In genomic region chr5:140731040-140731797, GRCm38 (mm10) we compare ENCODE assay signal across 25 mouse cellular contexts. TPM values are rescaled to one million over a fixed set of nuclear protein-coding genes. Genes with fewer than 3 reads are reported as not detected.
DNase-seq lines count a peak whose midpoint lies in the region; ATAC-seq and TF ChIP-seq lines count a peak whose summit lies in the region.
"Had no signal": no experiment of that assay in that cellular context is flagged by ENCODE, and none has a peak within 500 bp of the region (broad histone marks: within the 10 kb centered on the region; RNA-seq: fewer than 3 reads in every experiment).

No protein-coding gene starts in this region.

- no peak overlapping the region for H3K4me2 ChIP-seq in lung, postnatal 0 days (replicated peaks; ENCODE audit: low read depth, low read length)
- no peak overlapping the region for H3K4me2 ChIP-seq in midbrain, embryonic 11.5 days
- H3K4me2 ChIP-seq: embryonic facial prominence, embryonic 12.5 days; hindbrain, embryonic 13.5 days; limb, embryonic 12.5 days; midbrain, embryonic 13.5 days; neural tube, embryonic 15.5 days had no signal

- no peak for TF ChIP-seq EP300 in lung, postnatal 0 days (IDR thresholded peaks at IDR 0.05)

- WGBS in lung, postnatal 0 days, result 76% methylated on average over 11 of the region's 11 CpGs
- WGBS in small intestine, adult 2 months, result 80% methylated on average over 11 of the region's 11 CpGs
- WGBS in midbrain, embryonic 11.5 days, result 85% methylated on average over 11 of the region's 11 CpGs

- H3K4me1 ChIP-seq in lung, postnatal 0 days (ENCODE audit: insufficient read depth, low read depth, low read length), result peaks cover 5% of the 10 kb centered on the region; the same call in 1 of the 2 replicates
- H3K4me1 ChIP-seq in G1E (ENCODE audit: insufficient read depth, low read depth, low read length), result peaks cover 20% of the 10 kb centered on the region
- peaks cover 2% of the 10 kb centered on the region; the same call in 1 of the 2 replicates for H3K4me1 ChIP-seq in small intestine, adult 2 months (ENCODE audit: control insufficient read depth, insufficient read depth, insufficient read length, low read length)
- H3K4me1 ChIP-seq in midbrain, embryonic 11.5 days (ENCODE audit: control insufficient read depth, insufficient read depth, low read length), result peaks cover 6% of the 10 kb centered on the region

- no peaks in the 10 kb centered on the region for H3K9me3 ChIP-seq in lung, postnatal 0 days (ENCODE audit: low read length)
- H3K9me3 ChIP-seq in G1E (replicated peaks), result no peaks in the 10 kb centered on the region
- no peaks in the 10 kb centered on the region for H3K9me3 ChIP-seq in midbrain, embryonic 11.5 days (ENCODE audit: control insufficient read depth, low read length)
- H3K9me3 ChIP-seq: heart, embryonic 10.5 days; hindbrain, embryonic 13.5 days; midbrain, embryonic 13.5 days; neural tube, embryonic 15.5 days had no signal

- no peak overlapping the region for H3K4me3 ChIP-seq in lung, postnatal 0 days (ENCODE audit: low read depth, low read length)
- no peak overlapping the region for H3K4me3 ChIP-seq in G1E (ENCODE audit: low read depth, low read length)
- no peak overlapping the region for H3K4me3 ChIP-seq in small intestine, adult 2 months (ENCODE audit: low read depth, low read length)
- H3K4me3 ChIP-seq in midbrain, embryonic 11.5 days (ENCODE audit: low read depth, low read length), result no peak overlapping the region
- H3K4me3 ChIP-seq: embryonic facial prominence, embryonic 12.5 days; erythroblast, embryonic 14.5 days; heart, embryonic 10.5 days; hindbrain, embryonic 13.5 days; limb, embryonic 12.5 days; midbrain, embryonic 13.5 days; myocyte; neural tube, embryonic 15.5 days had no signal

- no peak for TF ChIP-seq POLR2A in small intestine, adult 2 months (IDR thresholded peaks at IDR 0.05; ENCODE audit: low read depth, low read length)

- H3K27me3 ChIP-seq in lung, postnatal 0 days (replicated peaks; ENCODE audit: insufficient read depth, low read length), result 0 out of 2 replicates have a peak, but pooled peaks cover 8% of the 10 kb centered on the region
- H3K27me3 ChIP-seq in G1E (ENCODE audit: insufficient read depth, low read length), result peaks cover 39% of the 10 kb centered on the region
- H3K27me3 ChIP-seq in small intestine, adult 2 months (ENCODE audit: control insufficient read depth, insufficient read depth, low read length), result peaks cover 10% of the 10 kb centered on the region
- peaks cover 9% of the 10 kb centered on the region for H3K27me3 ChIP-seq in midbrain, embryonic 11.5 days (ENCODE audit: control insufficient read depth, insufficient read depth, low read length)

- H3K27ac ChIP-seq in lung, postnatal 0 days (ENCODE audit: low read length), result no peak overlapping the region
- 0 out of 2 replicates have a peak overlapping the region, but pooled peaks have one; percentile 26 for H3K27ac ChIP-seq in small intestine, adult 2 months (ENCODE audit: insufficient read depth, low read depth, low read length)
- no peak overlapping the region for H3K27ac ChIP-seq in midbrain, embryonic 11.5 days (ENCODE audit: low read depth, low read length)
- H3K27ac ChIP-seq: embryonic facial prominence, embryonic 12.5 days; heart, embryonic 10.5 days; hindbrain, embryonic 13.5 days; limb, embryonic 12.5 days; macrophage; midbrain, embryonic 13.5 days; neural tube, embryonic 15.5 days had no signal

- H3K9ac ChIP-seq in lung, postnatal 0 days (replicated peaks; ENCODE audit: low read depth), result no peak overlapping the region
- H3K9ac ChIP-seq in midbrain, embryonic 11.5 days (ENCODE audit: low read length), result no peak overlapping the region
- H3K9ac ChIP-seq: embryonic facial prominence, embryonic 12.5 days; hindbrain, embryonic 13.5 days; limb, embryonic 12.5 days; midbrain, embryonic 13.5 days; neural tube, embryonic 15.5 days had no signal

- no peak; the same call in 1 of the 2 replicates for ATAC-seq in lung, postnatal 0 days
- ATAC-seq in G1E (ENCODE audit: extremely low read depth, insufficient number of reproducible peaks, low FRiP score, poor library complexity, severe bottlenecking), result peak; percentile 79
- peak; percentile 71 for ATAC-seq in granulocyte monocyte progenitor cell, adult 5-6 weeks (replicated peaks; ENCODE audit: poor library complexity, severe bottlenecking)
- no peak for ATAC-seq in midbrain, embryonic 11.5 days (ENCODE audit: low FRiP score)
- ATAC-seq: CD4-positive, CD25-positive, alpha-beta regulatory T cell, adult 4 months; forebrain, embryonic 14.5 days; midbrain, embryonic 13.5 days had no signal

- peak; percentile 57 for DNase-seq in lung, postnatal 36 days
- DNase-seq in lung, postnatal 0 days (ENCODE audit: low spot score), result no peak
- peak; percentile 34 for DNase-seq in G1E (ENCODE audit: low spot score)
- DNase-seq in midbrain, embryonic 11.5 days (ENCODE audit: low spot score, missing footprints), result no peak
- no peak for DNase-seq in layer of hippocampus, postnatal 25 days (ENCODE audit: extremely low spot score in 1 of 2, low spot score in 1 of 2)
- DNase-seq: cerebellum, adult 9-11 months; gastrocnemius, postnatal 36 days; kidney, postnatal 4 days; layer of hippocampus, adult 9-11 months; lung, adult 18-20 months; right cerebral cortex, postnatal 25 days; thymus, postnatal 36 days had no signal

- TF ChIP-seq CTCF in lung, postnatal 0 days (IDR thresholded peaks at IDR 0.05), result no peak
- TF ChIP-seq CTCF in G1E (IDR thresholded peaks at IDR 0.05; ENCODE audit: low read depth, low read length), result no peak
- no peak for TF ChIP-seq CTCF in small intestine, adult 2 months (IDR thresholded peaks at IDR 0.05; ENCODE audit: extremely low read depth, insufficient read length, insufficient replicate concordance, low read depth, low read length)

- H3K36me3 ChIP-seq in lung, postnatal 0 days (ENCODE audit: insufficient read depth, low read length), result no peaks in the 10 kb centered on the region
- no peaks in the 10 kb centered on the region for H3K36me3 ChIP-seq in G1E (replicated peaks)
- H3K36me3 ChIP-seq in small intestine, adult 2 months (ENCODE audit: control insufficient read depth, insufficient read depth, low read length), result no peaks in the 10 kb centered on the region
- H3K36me3 ChIP-seq in midbrain, embryonic 11.5 days (ENCODE audit: control insufficient read depth, insufficient read depth, low read length), result no peaks in the 10 kb centered on the region
- H3K36me3 ChIP-seq: embryonic facial prominence, embryonic 12.5 days; heart, embryonic 10.5 days; hindbrain, embryonic 13.5 days; limb, embryonic 12.5 days; midbrain, embryonic 13.5 days; neural tube, embryonic 15.5 days had no signal

RNA-seq across cellular contexts. Expression of gene Amz1, which starts 7.3 kb away (rescaled TPM):
- polyA plus RNA-seq in lung, postnatal 0 days (2015; fragmentation: Nextera tagmentation; extraction: Ambion mirVana), result 2.7 and 3.3 TPM in 2 replicates
- total RNA-seq in G1E (2014; fragmentation: Nextera tagmentation), result not detected in 2 replicates
- total RNA-seq in G1E (2017), result 0.12 and 1.4 TPM in 2 replicates
- 0.37 and 0.40 TPM in 2 replicates for polyA plus RNA-seq in G1E (2012)
- total RNA-seq in granulocyte monocyte progenitor cell, adult 5-6 weeks (2014; fragmentation: Nextera tagmentation), result 2.8 and 3.1 TPM in 2 replicates
- 0.77 and 0.78 TPM in 2 replicates for total RNA-seq in granulocyte monocyte progenitor cell, adult 5-6 weeks (2017)
- 2.0 and 3.8 TPM in 2 replicates for polyA plus RNA-seq in small intestine, adult 2 months (2012; rRNA removed)
- polyA plus RNA-seq in midbrain, embryonic 11.5 days (2014; fragmentation: Nextera tagmentation; extraction: Ambion mirVana), result 0.67 and 0.97 TPM in 2 replicates
- total RNA-seq in layer of hippocampus, postnatal 25 days (2021), result 10 to 100 TPM; 16.0 to 16.5 TPM
- polyA plus RNA-seq: erythroblast, embryonic 14.5 days had no signal

RNA-seq across cellular contexts. Expression of gene Brat1, which starts 26.4 kb away (rescaled TPM):
- polyA plus RNA-seq in lung, postnatal 0 days (2015; fragmentation: Nextera tagmentation; extraction: Ambion mirVana), result 15.2 and 16.1 TPM in 2 replicates
- total RNA-seq in G1E (2014; fragmentation: Nextera tagmentation) (11.1 and 12.2 TPM in 2 replicates), G1E (2017) (9.5 and 10.9 TPM in 2 replicates)
- 25.7 and 25.9 TPM in 2 replicates for polyA plus RNA-seq in G1E (2012)
- 10.2 and 14.3 TPM in 2 replicates for total RNA-seq in granulocyte monocyte progenitor cell, adult 5-6 weeks (2014; fragmentation: Nextera tagmentation)
- total RNA-seq in granulocyte monocyte progenitor cell, adult 5-6 weeks (2017), result 7.3 and 8.2 TPM in 2 replicates
- 8.8 and 17.8 TPM in 2 replicates for polyA plus RNA-seq in small intestine, adult 2 months (2012; rRNA removed)
- polyA plus RNA-seq in midbrain, embryonic 11.5 days (2014; fragmentation: Nextera tagmentation; extraction: Ambion mirVana), result 8.3 and 11.4 TPM in 2 replicates
- 10 to 100 TPM; 20.5 to 24.4 TPM for total RNA-seq in layer of hippocampus, postnatal 25 days (2021)

RNA-seq across cellular contexts. Expression of gene Iqce, which starts 29.0 kb away (rescaled TPM):
- 10.3 and 11.0 TPM in 2 replicates for polyA plus RNA-seq in lung, postnatal 0 days (2015; fragmentation: Nextera tagmentation; extraction: Ambion mirVana)
- 8.2 and 8.7 TPM in 2 replicates for total RNA-seq in G1E (2014; fragmentation: Nextera tagmentation)
- total RNA-seq in G1E (2017), result 6.3 and 7.6 TPM in 2 replicates
- polyA plus RNA-seq in G1E (2012), result 2.7 and 3.0 TPM in 2 replicates
- 13.4 and 26.7 TPM in 2 replicates for total RNA-seq in granulocyte monocyte progenitor cell, adult 5-6 weeks (2014; fragmentation: Nextera tagmentation)
- total RNA-seq in granulocyte monocyte progenitor cell, adult 5-6 weeks (2017), result 5.3 and 10.0 TPM in 2 replicates
- 3.4 and 6.9 TPM in 2 replicates for polyA plus RNA-seq in small intestine, adult 2 months (2012; rRNA removed)
- polyA plus RNA-seq in midbrain, embryonic 11.5 days (2014; fragmentation: Nextera tagmentation; extraction: Ambion mirVana), result 13.9 and 15.6 TPM in 2 replicates
- 10 to 100 TPM; 38.5 to 60.6 TPM for total RNA-seq in layer of hippocampus, postnatal 25 days (2021)

Comparison
In these comparisons a context has a peak if more than half of its experiments do, and no peak if none do; other contexts are left out.
1. DNase-seq: peak in lung, postnatal 36 days (single experiment) and G1E (single experiment); none in lung, postnatal 0 days (single experiment), midbrain, embryonic 11.5 days (single experiment) and layer of hippocampus, postnatal 25 days (0 of 2).
2. ATAC-seq: peak in G1E (single experiment) and granulocyte monocyte progenitor cell, adult 5-6 weeks (single experiment); none in lung, postnatal 0 days (single experiment) and midbrain, embryonic 11.5 days (single experiment).